In the genomic region with DNA sequence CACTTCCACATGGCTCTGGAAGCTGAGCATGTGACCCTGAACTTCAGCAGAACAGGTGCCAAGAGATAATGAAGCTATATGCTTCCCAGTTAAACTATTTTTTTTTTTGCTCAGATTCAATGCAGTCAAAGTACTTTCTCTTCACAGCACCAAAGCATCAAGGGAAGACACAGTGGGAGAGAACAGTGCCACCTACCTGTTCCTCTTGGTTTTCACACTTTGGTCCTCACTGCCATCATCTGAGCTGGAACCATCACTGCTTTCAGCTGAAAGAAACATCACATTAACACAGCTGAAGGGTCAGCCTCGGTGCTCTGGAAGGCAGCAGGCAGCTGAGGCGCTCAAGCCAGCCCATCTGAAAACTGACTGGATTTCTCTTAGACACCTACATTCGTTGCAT, we compare ENCODE assay signal across 12 mouse cellular contexts.
DNase-seq lines count a peak whose midpoint lies in the region; ATAC-seq and TF ChIP-seq lines count a peak whose summit lies in the region.
"Had no signal": no experiment of that assay in that cellular context is flagged by ENCODE, and none has a peak within 500 bp of the region (broad histone marks: within the 10 kb centered on the region; RNA-seq: fewer than 3 reads in every experiment).

No protein-coding gene starts in this region.

- no peak overlapping the region for H3K4me3 ChIP-seq in liver, postnatal 0 days (ENCODE audit: low read depth, low read length)
- H3K4me3 ChIP-seq in liver, embryonic 12.5 days = no peak overlapping the region
- H3K4me3 ChIP-seq: forebrain, embryonic 13.5 days had no signal

- no peaks in the 10 kb centered on the region for H3K27me3 ChIP-seq in liver, postnatal 0 days (ENCODE audit: insufficient read depth, low read length)
- H3K27me3 ChIP-seq in liver, embryonic 12.5 days (replicated peaks) = no peaks in the 10 kb centered on the region
- H3K27me3 ChIP-seq: forebrain, embryonic 13.5 days had no signal

- H3K36me3 ChIP-seq in liver, postnatal 0 days (replicated peaks; ENCODE audit: insufficient read depth, low read length) = no peaks in the 10 kb centered on the region
- no peaks in the 10 kb centered on the region for H3K36me3 ChIP-seq in liver, embryonic 12.5 days

- no peak for TF ChIP-seq POLR2A in brain, embryonic 14.5 days (IDR thresholded peaks at IDR 0.05; ENCODE audit: borderline replicate concordance, extremely low read depth, insufficient read depth, insufficient read length, poor library complexity, severe bottlenecking)

- H3K27ac ChIP-seq in liver, postnatal 0 days (ENCODE audit: low read depth) = no peak overlapping the region
- H3K27ac ChIP-seq in liver, embryonic 12.5 days = no peak overlapping the region
- H3K27ac ChIP-seq: forebrain, embryonic 13.5 days had no signal

- DNase-seq in frontal cortex, postnatal 14 days (ENCODE audit: low spot score in 2 of 2) = no peak
- DNase-seq in liver, postnatal 0 days = no peak
- DNase-seq in brain, embryonic 14.5 days (ENCODE audit: low read depth) = peak; percentile 55
- no peak for DNase-seq in kidney, postnatal 25 days
- DNase-seq: lung, postnatal 10 days; spleen, adult 18-20 months; thymus, postnatal 36 days had no signal

- H3K9me3 ChIP-seq in liver, postnatal 0 days (ENCODE audit: low read length) = no peaks in the 10 kb centered on the region
- 0 out of 2 replicates have a peak, but pooled peaks cover 3% of the 10 kb centered on the region for H3K9me3 ChIP-seq in liver, embryonic 12.5 days (replicated peaks)
- H3K9me3 ChIP-seq: forebrain, embryonic 13.5 days had no signal

- WGBS in liver, postnatal 0 days (ENCODE audit: insufficient replicate concordance) = 68% methylated on average over 3 of the region's 3 CpGs
- 59% methylated on average over 3 of the region's 3 CpGs for WGBS in liver, embryonic 12.5 days (ENCODE audit: insufficient replicate concordance)

- peak; percentile 89 for ATAC-seq in frontal cortex, adult (ENCODE audit: low TSS enrichment)
- ATAC-seq in liver, postnatal 0 days = no peak
- ATAC-seq in liver, embryonic 12.5 days = no peak
- peak; percentile 63 for ATAC-seq in megakaryocyte, adult 5-6 weeks (ENCODE audit: poor library complexity, severe bottlenecking)
- ATAC-seq in erythroid progenitor cell, adult 5-6 weeks (replicated peaks; ENCODE audit: low FRiP score, poor library complexity, severe bottlenecking) = no peak

- no peak overlapping the region for H3K4me2 ChIP-seq in liver, postnatal 0 days (ENCODE audit: low read depth, low read length)
- H3K4me2 ChIP-seq in liver, embryonic 12.5 days = no peak overlapping the region
- H3K4me2 ChIP-seq: forebrain, embryonic 13.5 days had no signal

- TF ChIP-seq EP300 in liver, postnatal 0 days (IDR thresholded peaks at IDR 0.05; ENCODE audit: low read depth) = no peak

- no peaks in the 10 kb centered on the region for H3K4me1 ChIP-seq in liver, postnatal 0 days (ENCODE audit: insufficient read depth)
- no peaks in the 10 kb centered on the region for H3K4me1 ChIP-seq in liver, embryonic 12.5 days
- H3K4me1 ChIP-seq: forebrain, embryonic 13.5 days had no signal

- no peak overlapping the region for H3K9ac ChIP-seq in liver, postnatal 0 days (replicated peaks)
- no peak overlapping the region for H3K9ac ChIP-seq in liver, embryonic 12.5 days
- H3K9ac ChIP-seq: forebrain, embryonic 13.5 days had no signal

- peak; percentile 44 for TF ChIP-seq CTCF in liver, postnatal 0 days (IDR thresholded peaks at IDR 0.05; ENCODE audit: low read depth)
- peak; percentile 49; the same call in 1 of the 2 replicates for TF ChIP-seq CTCF in brain, embryonic 14.5 days (IDR thresholded peaks at IDR 0.05; ENCODE audit: borderline replicate concordance, extremely low read depth, insufficient read depth, insufficient read length)

Comparison
In these comparisons a context has a peak if more than half of its experiments do, and no peak if none do; other contexts are left out.
1. ATAC-seq: peak in frontal cortex, adult (single experiment) and megakaryocyte, adult 5-6 weeks (single experiment); none in liver, postnatal 0 days (single experiment), liver, embryonic 12.5 days (single experiment) and erythroid progenitor cell, adult 5-6 weeks (single experiment).